Mouse (Mus musculus) kidney, postnatal 4 days (tissue): ENCODE measurements at regions not wholly inside any gene's neighbourhood (a gene's known extent, or its start where the extent isn't known, plus 50 kb on each side); places are given as distances from the start of the nearest gene placed in this dataset.

Source experiments
- DNase-seq, 2 experiments: peaks; one replicate each; pipeline ENCODE4 v3.0.0; 2021; ENCODE audit warnings: mixed read lengths in 2 of 2

- no peak for DNase-seq
These were observed 164.0 kb upstream of the Slc24a3 start for GRCm38 (mm10) chr2:145003509-145003908.

GRCm38 (mm10) chr2:145010674-145011073 is 156.9 kb upstream of the Slc24a3 start:
- no peak for DNase-seq

GRCm38 (mm10) chr2:145011221-145011620 is 156.3 kb upstream of the Slc24a3 start:
- DNase-seq = no peak

- no peak for DNase-seq
These were observed 151.6 kb upstream of the Slc24a3 start for GRCm38 (mm10) chr2:145015951-145016350.

- DNase-seq = no peak
These were observed 150.6 kb upstream of the Slc24a3 start for GRCm38 (mm10) chr2:145016939-145017338.

- no peak for DNase-seq
These were observed 149.9 kb upstream of the Slc24a3 start for GRCm38 (mm10) chr2:145017625-145018167.

GRCm38 (mm10) chr2:145047743-145048142 is 119.8 kb upstream of the Slc24a3 start:
- DNase-seq = no peak

- peak; percentile 11 to 35 for DNase-seq
These were observed 117.7 kb upstream of the Slc24a3 start for GRCm38 (mm10) chr2:145049655-145050376.

- DNase-seq = no peak
These were observed 115.1 kb upstream of the Slc24a3 start for GRCm38 (mm10) chr2:145052405-145052804.

GRCm38 (mm10) chr2:145056219-145056618 is 111.3 kb upstream of the Slc24a3 start:
- DNase-seq = no peak

- DNase-seq = no peak
These were observed 110.8 kb upstream of the Slc24a3 start for GRCm38 (mm10) chr2:145056762-145057161.

GRCm38 (mm10) chr2:145069931-145070330 is 97.6 kb upstream of the Slc24a3 start:
- no peak for DNase-seq

- no peak for DNase-seq
These were observed 85.6 kb upstream of the Slc24a3 start for GRCm38 (mm10) chr2:145081926-145082325.

- peak in 1 of 2 experiments; percentile 4 for DNase-seq
These were observed 82.9 kb upstream of the Slc24a3 start for GRCm38 (mm10) chr2:145084621-145085020.

GRCm38 (mm10) chr2:145086118-145086517 is 81.4 kb upstream of the Slc24a3 start:
- no peak for DNase-seq

- DNase-seq = no peak
These were observed 64.3 kb upstream of the Slc24a3 start for GRCm38 (mm10) chr2:145103295-145103694.

- DNase-seq = no peak
These were observed 55.9 kb upstream of the Slc24a3 start for GRCm38 (mm10) chr2:145111615-145112014.

GRCm38 (mm10) chr2:145115043-145115442 is 52.5 kb upstream of the Slc24a3 start:
- no peak for DNase-seq
